Mouse (Mus musculus) leukemia stem cell, adult 10-12 weeks (primary cell): Measurements from ENCODE around the gene Psma5. TPM values are rescaled to one million over a fixed set of nuclear protein-coding genes. Genes with fewer than 3 reads are reported as not detected.

ENCODE experiments used
- polyA plus RNA-seq: library from polyadenylated mRNA; stranded (reverse); fragments of >175 nt; gene quantifications from 2 replicates; pipeline ENCODE4 v1.2.3, GENCODE M21; 2012; ENCODE audit warnings: low replicate concordance

Psma5 gene
- polyA plus RNA-seq = 2.5 and 4.8 TPM in 2 replicates

DNA sequence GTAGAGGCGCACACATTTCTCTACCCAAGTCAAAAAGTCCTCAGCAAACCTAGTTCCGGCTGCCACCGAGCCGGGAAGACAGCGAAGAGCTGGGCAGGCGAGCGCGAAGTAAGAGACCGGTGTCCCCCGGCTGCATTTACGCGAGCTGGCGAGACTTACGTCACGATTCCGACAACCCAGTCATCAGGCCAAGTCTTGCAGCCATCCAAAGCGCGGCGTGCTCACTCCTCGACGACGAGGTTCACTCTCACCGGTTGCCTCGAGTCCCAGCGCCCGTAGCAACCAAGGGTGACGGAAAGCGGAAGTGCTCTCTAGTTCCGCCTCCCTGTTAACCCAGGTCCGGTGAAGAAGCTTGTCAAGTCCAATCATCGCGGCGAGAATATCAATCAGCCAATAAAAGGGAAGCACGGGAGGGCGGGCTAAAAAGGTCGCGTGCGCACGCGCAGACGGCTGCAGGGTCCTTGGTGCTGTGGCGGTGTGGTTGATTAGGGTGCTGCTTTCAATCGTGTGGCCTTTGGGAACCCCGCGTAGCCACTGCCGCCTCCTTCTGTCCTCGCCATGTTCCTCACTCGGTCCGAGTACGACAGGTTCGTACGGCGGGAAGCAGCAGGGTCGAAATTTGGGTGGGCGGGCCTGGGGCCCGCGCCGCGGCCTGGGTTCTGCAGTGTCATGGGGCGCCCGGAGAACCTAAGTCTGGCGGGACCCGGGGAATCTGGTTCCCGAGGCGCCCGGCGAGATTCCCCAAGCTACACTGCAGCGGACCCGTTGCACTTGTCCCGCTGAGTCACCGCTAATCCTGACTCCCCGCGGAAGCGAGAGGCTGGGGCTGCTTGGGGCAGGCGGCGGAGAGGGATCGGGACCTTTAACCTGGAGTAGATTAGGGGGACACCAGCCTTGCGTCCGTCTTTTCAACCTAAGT is at the start of gene Psma5:
Psma5 (plus strand) TSS at position 208 of the 919 bp plus-strand sequence.

DNA sequence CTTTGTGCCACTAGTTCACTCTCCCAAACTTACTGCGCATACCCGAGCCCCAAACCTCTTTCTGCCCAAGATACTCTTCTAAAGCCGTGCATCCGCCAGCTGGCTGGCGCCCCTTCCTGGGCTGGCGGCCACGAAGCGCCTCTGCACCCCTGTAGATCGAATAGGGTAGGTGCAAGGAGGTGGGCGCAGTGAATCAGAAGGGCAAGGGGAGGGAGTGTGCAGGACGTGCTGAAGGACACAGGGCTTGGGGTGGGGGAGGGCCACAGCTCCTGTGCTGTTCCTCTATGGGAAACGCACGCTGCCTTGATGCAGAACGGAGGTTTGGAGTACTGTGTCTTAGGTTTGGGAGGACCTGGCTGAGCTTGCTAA is 46.0 kb upstream of the Psma5 start, which contains the start of gene Atxn7l2:
Atxn7l2 (minus strand) TSS at position 164 of the 369 bp plus-strand sequence.

DNA sequence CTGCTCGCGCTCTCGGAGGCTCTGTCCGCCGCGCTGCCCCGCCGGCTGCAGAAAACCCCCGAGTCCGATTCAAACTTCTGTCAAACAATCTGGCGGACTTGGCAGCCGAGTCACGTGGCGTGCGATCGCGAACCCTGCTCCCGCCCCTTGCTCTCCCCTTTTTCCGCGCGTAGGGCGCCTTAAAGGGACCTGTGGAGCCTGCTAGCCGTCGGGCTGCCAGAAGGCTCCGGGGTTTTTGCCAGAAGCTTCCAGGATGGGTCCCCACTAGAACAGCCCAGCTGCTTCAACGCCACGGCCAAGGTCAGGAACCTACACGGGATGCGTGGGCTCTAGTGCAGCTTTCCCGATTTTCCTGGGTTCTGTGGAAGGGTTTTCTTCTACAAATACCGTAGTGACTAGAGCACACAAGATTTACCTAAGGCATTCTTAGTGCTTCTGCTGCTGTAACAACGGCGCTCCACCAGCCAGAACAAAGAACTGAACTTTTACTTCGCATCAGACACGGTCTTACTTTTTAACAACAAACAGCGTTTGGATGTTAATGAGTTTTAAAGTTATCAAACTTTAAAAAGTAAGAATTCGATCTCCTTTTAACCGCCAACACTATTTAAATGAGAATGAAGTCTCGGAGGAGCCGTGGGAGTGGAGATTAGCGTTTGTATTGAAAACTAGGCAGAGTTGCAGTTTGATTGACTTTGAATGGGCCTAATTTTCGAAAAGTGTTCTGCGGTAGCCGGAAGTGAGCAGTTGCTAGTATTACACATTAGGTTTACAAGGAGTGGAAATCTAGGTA is 30.0 kb upstream of the Psma5 start, which contains the start of gene Sypl2:
Sypl2 (minus strand) TSS at position 91 of the 793 bp plus-strand sequence.

DNA sequence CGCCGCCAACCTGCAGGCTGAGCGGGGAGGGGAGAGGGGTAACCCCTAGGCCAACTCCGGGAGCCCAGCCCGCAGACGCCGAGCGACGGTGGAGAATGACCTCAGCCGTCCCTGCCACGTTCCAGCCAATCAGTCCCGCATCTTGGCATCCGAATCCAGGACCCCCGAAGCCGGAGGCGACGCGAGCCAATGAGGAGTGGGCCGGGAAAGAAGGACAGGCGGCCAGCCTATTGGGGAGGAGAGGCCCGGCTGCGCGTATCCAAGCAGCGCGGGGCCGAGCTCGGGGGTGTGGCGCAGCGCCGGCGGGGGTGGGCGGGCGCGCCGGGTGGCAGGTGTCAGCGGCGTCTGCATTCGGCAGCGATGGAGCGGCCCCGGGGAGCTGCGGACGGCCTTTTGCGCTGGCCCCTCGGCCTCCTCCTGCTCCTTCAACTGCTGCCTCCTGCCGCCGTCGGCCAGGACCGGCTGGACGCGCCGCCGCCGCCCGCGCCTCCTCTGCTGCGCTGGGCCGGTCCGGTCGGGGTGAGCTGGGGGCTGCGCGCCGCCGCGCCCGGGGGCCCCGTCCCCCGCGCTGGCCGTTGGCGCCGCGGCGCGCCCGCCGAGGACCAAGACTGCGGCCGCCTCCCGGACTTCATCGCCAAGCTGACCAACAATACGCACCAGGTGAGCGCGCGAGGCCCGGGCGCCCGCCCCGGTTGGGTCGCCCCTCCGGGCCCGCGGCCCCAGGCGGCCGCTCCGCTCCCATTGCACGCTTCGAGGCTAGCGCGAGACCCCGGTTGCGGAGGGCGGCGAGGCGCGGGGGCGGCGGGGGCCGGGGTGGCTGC is 27.3 kb downstream of the Psma5 start, which contains the start of gene Sort1:
Sort1 (plus strand) TSS at position 302 of the 821 bp plus-strand sequence.

Other genes with a start within 250 kb of the Psma5 start
- gene Gstm1, start 239.0 kb upstream of the Psma5 start, polyA plus RNA-seq = 27.7 and 72.8 TPM in 2 replicates
- 0.34 and 0.51 TPM in 2 replicates for gene Gstm4, start 212.0 kb upstream of the Psma5 start, polyA plus RNA-seq
- 64.7 and 77.9 TPM in 2 replicates for gene Ampd2, start 170.3 kb upstream of the Psma5 start, polyA plus RNA-seq
- 0.16 TPM in 1 of 2 replicates, not detected in the other for gene Gnat2, start 164.1 kb upstream of the Psma5 start, polyA plus RNA-seq
- 5.1 and 5.2 TPM in 2 replicates for gene Gnai3, start 110.8 kb upstream of the Psma5 start, polyA plus RNA-seq
- not detected in 2 replicates for gene Gpr61, start 102.0 kb upstream of the Psma5 start, polyA plus RNA-seq
- gene Amigo1, start 70.6 kb upstream of the Psma5 start, polyA plus RNA-seq = 1.5 and 3.8 TPM in 2 replicates
- 2.9 and 8.8 TPM in 2 replicates for gene Cyb561d1, start 55.7 kb upstream of the Psma5 start, polyA plus RNA-seq
- 9.1 and 20.2 TPM in 2 replicates for gene Atxn7l2, start 46.0 kb upstream of the Psma5 start, polyA plus RNA-seq
- not detected in 2 replicates for gene Sypl2, start 30.3 kb upstream of the Psma5 start, polyA plus RNA-seq
- 1.9 and 4.9 TPM in 2 replicates for gene Sort1, start 27.2 kb downstream of the Psma5 start, polyA plus RNA-seq
- gene Mybphl, start 108.0 kb downstream of the Psma5 start, polyA plus RNA-seq = not detected in 2 replicates
- gene Psrc1, start 126.9 kb downstream of the Psma5 start, polyA plus RNA-seq = 64.2 and 72.0 TPM in 2 replicates
- gene Celsr2, start 158.6 kb downstream of the Psma5 start, polyA plus RNA-seq = 0.77 and 1.9 TPM in 2 replicates
- gene Sars, start 188.3 kb downstream of the Psma5 start, polyA plus RNA-seq = 36.0 and 114 TPM in 2 replicates